Mouse (Mus musculus) forebrain, embryonic 15.5 days (tissue): ENCODE results near the gene Coq10b. TPM values are rescaled to one million over a fixed set of nuclear protein-coding genes. Genes with fewer than 3 reads are reported as not detected.
"Not testable (repeated sequence)": the region's sequence is repeated elsewhere in the genome, so short reads cannot be mapped to it uniquely, and the experiment has no call there.

Source experiments
- ATAC-seq: fragments of 200-750 bp; cut with Nextera tagmentation; replicated peaks from 2 replicates; pipeline ENCODE4 v1.8.0; 2017; ENCODE audit warnings: mild to moderate bottlenecking, moderate TSS enrichment, moderate library complexity
- H3K27ac ChIP-seq: fragments of 300-500 bp; sonication (generic); replicated peaks from 2 replicates; pipeline ENCODE4 v1.5.1; 2015; ENCODE audit warnings: mild to moderate bottlenecking, inconsistent platforms
- H3K27me3 ChIP-seq: fragments of 300-500 bp; sonication (generic); 2 replicates; pipeline ENCODE4 v1.6.1; 2015; ENCODE audit warnings: inconsistent platforms
- H3K36me3 ChIP-seq: fragments of 300-500 bp; sonication (generic); 2 replicates; pipeline ENCODE4 v1.6.1; 2015; ENCODE audit warnings: mild to moderate bottlenecking, inconsistent platforms
- H3K4me1 ChIP-seq: fragments of 300-500 bp; sonication (generic); 2 replicates; pipeline ENCODE4 v1.6.1; 2015; ENCODE audit warnings: inconsistent platforms
- H3K4me2 ChIP-seq: fragments of 300-500 bp; sonication (generic); replicated peaks from 2 replicates; pipeline ENCODE4 v1.6.1; 2015; ENCODE audit warnings: mild to moderate bottlenecking, inconsistent platforms
- H3K4me3 ChIP-seq: fragments of 300-500 bp; sonication (generic); 2 replicates; pipeline ENCODE4 v1.5.1; 2015; ENCODE audit warnings: mild to moderate bottlenecking, inconsistent platforms
- H3K9ac ChIP-seq: fragments of 300-500 bp; sonication (generic); replicated peaks from 2 replicates; pipeline ENCODE4 v1.6.1; 2015; ENCODE audit warnings: mild to moderate bottlenecking, inconsistent platforms
- H3K9me3 ChIP-seq: fragments of 300-500 bp; sonication (generic); 2 replicates; pipeline ENCODE4 v1.6.1; 2016; ENCODE audit warnings: inconsistent platforms
- WGBS: fragments of 180-500 bp; shearing (Covaris S2); methylation state at CpG from one replicate; pipeline ENCODE4 v1.1.7; 2015; ENCODE audit warnings: mixed read lengths; 5-methylcytosine and 5-hydroxymethylcytosine counted together
- polyA plus RNA-seq: library from polyadenylated mRNA; unstranded; fragments of >200 nt; fragmentation: Nextera tagmentation; extraction: Ambion mirVana; gene quantifications from 2 replicates; pipeline ENCODE4 v1.2.1, GENCODE M21; 2015

Coq10b gene
- polyA plus RNA-seq, 1 experiment from 2014 or later = 36.6 TPM

DNA sequence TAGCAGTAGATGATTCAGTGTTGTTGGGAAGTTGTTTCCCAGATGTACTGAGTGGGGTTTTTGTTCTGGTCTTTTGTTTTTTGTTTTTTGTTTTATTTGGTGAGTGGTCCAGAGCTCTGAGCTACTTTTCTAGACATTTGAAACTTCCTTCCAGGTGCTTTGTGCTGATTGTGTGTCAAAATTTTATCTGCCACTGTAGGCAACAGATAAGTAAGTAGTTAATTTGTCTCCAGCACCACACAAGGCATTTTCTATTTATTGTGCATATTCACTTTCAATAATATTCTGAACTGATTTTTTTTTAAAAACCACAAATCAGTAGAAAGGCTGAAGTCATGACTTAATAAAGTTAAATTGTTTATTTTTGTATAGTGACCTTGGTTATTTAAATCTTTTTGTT lies 19.8 kb downstream of the Coq10b start:
- not testable (repeated sequence) for H3K4me1 ChIP-seq, H3K4me3 ChIP-seq, ATAC-seq

DNA sequence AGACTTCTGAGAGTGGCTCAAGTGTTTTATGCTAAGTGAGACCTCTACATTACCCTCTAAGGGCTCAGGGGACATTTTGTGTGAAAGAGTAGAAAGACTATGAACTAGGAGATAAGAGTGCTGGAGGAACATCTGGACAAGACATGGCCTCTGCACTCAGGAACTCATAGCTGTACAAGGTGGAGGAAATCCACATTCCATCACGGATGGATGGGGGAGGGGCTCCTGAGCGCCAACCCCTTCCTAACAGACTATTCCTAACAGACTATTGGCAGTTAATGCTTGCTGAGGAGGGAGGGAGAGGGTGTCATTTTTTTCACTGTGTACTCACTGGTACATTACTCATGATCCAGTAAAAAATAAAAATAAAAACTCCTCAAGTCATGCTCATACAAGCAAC lies 22.2 kb downstream of the Coq10b start:
- 59% methylated on average over 2 of the region's 2 CpGs for WGBS
- H3K27me3 ChIP-seq = no peaks in the 10 kb centered on the region
- peaks cover 42% of the 10 kb centered on the region for H3K36me3 ChIP-seq
- no peaks in the 10 kb centered on the region for H3K9me3 ChIP-seq
- H3K4me2 ChIP-seq = no peak overlapping the region
- no peak overlapping the region for H3K27ac ChIP-seq
- no peak for ATAC-seq
- H3K9ac ChIP-seq = no peak overlapping the region
- H3K4me3 ChIP-seq = no peak overlapping the region
- H3K4me1 ChIP-seq = no peaks in the 10 kb centered on the region

More for the DNA sequence above, 19.8 kb downstream of the Coq10b start:
- not testable (repeated sequence) for H3K27ac ChIP-seq, H3K27me3 ChIP-seq, H3K4me2 ChIP-seq, H3K9me3 ChIP-seq, H3K9ac ChIP-seq
- peaks cover 40% of the 10 kb centered on the region for H3K36me3 ChIP-seq

DNA sequence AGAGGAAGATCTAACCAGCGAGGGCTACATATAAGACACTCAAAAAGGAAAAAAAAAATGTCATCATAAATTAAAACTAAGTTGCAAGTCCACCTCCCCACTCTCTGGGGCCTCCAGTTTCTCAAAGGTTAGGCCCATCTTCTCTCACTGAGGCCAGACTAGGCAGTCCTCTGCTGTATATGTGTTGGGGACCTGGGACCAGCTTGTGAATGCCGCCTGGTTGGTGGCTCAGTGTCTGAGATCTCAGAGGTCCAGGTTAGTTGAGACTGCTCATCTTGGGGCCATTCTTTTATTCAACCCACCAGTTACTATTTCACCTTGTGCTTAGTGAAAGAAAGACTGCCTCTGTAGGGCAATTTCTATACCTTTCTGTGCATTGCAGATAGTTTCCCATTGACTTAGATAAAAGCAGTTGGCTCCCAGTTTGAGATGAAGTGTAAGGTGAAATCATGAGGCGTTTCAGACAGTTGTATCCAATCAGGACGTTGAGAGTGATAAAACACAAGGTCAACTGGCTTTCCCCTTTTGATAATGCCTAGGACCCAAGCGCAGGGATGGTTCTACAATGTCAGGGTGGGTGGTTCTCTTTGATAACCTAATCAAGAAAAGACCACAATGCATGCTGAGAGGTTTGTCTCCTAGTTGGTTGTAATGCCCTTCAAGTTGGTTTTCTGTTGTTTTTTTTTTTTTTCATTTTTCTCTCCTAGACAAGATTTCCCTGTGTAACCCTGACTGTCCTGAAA lies 23.3 kb downstream of the Coq10b start:
- Histone ChIP-seq H3K4me1 (no peaks in the 10 kb centered on the region), H3K36me3 (peaks cover 51% of the 10 kb centered on the region), H3K4me2 (no peak overlapping the region), H3K27ac (no peak overlapping the region), H3K9ac (no peak overlapping the region), H3K4me3 (no peak overlapping the region), H3K27me3 (no peaks in the 10 kb centered on the region), H3K9me3 (no peaks in the 10 kb centered on the region)
- 78% methylated on average over 5 of the region's 5 CpGs for WGBS
- no peak for ATAC-seq

DNA sequence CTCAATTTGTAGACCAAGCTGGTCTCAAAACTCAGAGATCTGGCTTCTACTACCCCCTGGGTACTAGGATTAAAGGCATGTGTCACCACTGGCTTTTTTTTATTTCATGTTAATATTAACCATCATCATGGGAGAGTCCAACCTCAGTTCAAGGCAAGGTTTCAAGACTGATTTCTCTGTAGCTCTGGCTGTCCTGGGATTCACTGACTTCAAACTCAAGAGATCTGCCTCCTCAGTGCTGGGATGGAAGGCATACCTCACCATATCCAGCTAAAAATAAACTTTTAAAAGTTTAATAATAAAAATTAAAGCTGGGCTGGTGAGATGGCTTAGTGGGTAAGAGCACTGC lies 23.8 kb downstream of the Coq10b start:
- Histone ChIP-seq H3K9me3 (no peaks in the 10 kb centered on the region), H3K4me1 (no peaks in the 10 kb centered on the region), H3K36me3 (peaks cover 53% of the 10 kb centered on the region), H3K27ac (no peak overlapping the region), H3K4me2 (no peak overlapping the region), H3K9ac (no peak overlapping the region), H3K27me3 (no peaks in the 10 kb centered on the region), H3K4me3 (no peak overlapping the region)
- ATAC-seq = no peak

DNA sequence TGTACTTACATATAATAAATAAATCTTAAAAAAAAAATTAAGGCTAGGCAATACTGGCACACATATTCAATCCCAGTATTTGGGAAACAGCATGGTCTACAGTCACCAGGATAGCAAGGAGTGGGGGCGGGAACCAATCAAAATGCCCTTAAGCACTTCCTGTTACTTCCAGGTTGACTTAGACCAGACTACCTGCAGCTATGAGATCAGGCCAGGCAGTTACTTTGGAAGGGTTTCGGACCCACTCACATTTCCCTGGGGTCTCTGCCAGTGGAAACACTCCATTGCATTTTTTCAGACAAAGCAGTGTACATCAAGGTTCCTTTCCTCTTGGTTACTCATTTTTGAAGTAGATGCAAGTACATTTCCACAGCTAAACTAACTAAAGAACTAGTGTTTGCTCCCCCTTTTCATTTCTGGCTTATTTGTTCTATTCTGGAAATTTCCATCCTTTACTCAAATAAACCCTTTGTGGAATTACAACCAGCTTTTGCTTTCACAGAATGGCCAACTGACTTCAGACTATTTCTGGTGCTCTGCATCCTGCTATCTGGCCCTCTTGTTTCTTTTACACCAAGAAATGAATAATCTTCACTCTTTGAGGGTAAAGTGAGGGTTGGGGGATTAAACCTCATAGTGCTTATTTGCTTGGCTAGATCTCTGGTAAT lies 24.4 kb downstream of the Coq10b start:
- Histone ChIP-seq H3K4me2 (no peak overlapping the region), H3K9ac (no peak overlapping the region), H3K36me3 (peaks cover 53% of the 10 kb centered on the region), H3K27me3 (no peaks in the 10 kb centered on the region), H3K4me1 (no peaks in the 10 kb centered on the region), H3K27ac (no peak overlapping the region), H3K4me3 (no peak overlapping the region), H3K9me3 (no peaks in the 10 kb centered on the region)
- 89% methylated on average over 2 of the region's 2 CpGs for WGBS
- ATAC-seq = no peak

DNA sequence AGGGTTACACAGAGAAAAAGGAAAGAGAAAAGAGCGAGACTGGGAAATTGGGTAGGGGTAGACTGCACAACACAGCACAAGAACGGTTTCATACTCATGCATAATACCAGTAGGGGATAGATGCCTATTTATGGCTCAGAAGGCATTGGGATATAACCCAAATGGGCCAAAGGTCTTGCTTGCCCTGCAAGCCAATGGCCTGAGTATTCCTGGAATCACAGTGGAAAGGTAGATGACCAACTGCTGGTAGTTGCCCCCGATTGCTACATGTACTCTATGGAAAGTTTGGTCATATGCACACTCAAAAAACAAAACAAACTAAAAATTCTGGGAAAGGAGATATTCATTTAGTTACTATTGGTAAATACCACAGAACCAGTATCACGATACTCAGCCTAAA lies 27.1 kb downstream of the Coq10b start:
- Histone ChIP-seq H3K9ac (no peak overlapping the region), H3K9me3 (no peaks in the 10 kb centered on the region), H3K36me3 (peaks cover 69% of the 10 kb centered on the region), H3K27ac (no peak overlapping the region), H3K4me2 (no peak overlapping the region), H3K4me3 (no peak overlapping the region), H3K4me1 (peaks cover 7% of the 10 kb centered on the region; the same call in 1 of the 2 replicates), H3K27me3 (no peaks in the 10 kb centered on the region)
- ATAC-seq = no peak
- WGBS = 94% methylated on average over 4 of the region's 4 CpGs

DNA sequence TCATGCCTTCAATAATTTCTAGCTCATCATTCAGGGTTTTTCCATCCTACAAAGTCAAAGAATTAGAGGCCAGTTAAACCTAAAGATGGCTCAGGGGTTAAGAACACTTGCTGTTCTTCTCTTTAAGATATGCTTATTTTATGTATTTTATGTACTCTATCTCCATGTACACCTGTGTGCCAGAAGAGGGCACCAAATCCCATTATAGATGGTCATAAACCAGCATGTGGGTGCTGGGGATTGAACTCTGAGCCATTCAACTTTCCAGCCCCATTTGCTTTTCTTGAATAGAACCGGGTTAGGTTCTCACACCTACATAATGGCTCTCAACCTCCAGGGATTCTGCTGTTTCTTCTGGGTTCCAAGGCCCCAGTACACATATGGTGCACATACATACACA lies 29.5 kb downstream of the Coq10b start:
- H3K27ac ChIP-seq = no peak overlapping the region
- H3K4me3 ChIP-seq = no peak overlapping the region
- no peak for ATAC-seq
- no peak overlapping the region for H3K9ac ChIP-seq
- no peaks in the 10 kb centered on the region for H3K27me3 ChIP-seq
- H3K36me3 ChIP-seq = peaks cover 68% of the 10 kb centered on the region
- H3K4me2 ChIP-seq = no peak overlapping the region
- H3K9me3 ChIP-seq = no peaks in the 10 kb centered on the region
- H3K4me1 ChIP-seq = peaks cover 25% of the 10 kb centered on the region
- whole genome bisulfite sequencing = 75% methylated on average over 1 of the region's 1 CpGs

DNA sequence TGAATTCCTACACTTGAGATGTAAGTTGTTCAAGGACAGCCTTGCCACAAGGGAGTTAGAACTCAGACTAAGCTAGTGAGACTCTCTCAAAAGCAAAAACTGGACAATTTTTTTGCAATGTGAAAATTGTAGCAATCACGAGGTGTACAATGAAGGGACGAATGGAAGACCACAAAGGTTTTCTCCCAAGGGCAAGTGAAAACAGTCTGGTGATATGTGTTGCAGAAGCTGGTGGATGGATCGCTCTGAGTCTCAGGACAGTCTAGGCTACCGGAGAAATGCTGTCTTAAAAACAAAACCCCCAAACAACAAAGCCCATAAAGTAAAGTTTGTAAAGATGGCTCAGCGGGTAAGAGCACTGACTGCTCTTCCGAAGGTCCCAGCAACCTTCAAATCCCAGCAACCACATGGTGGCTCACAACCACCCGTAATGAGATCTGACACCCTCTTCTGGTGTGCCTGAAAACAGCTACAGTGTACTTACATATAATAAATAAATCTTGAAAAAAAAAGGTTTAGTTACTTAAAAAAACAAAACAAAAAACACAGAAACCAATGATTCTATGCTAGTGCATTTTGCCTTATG lies 33.3 kb downstream of the Coq10b start:
- Histone ChIP-seq H3K4me3 (peak overlapping the region; percentile 100), H3K9me3 (no peaks in the 10 kb centered on the region), H3K4me2 (peak overlapping the region; percentile 91), H3K9ac (no peak overlapping the region), H3K36me3 (peaks cover 43% of the 10 kb centered on the region), H3K4me1 (peaks cover 42% of the 10 kb centered on the region), H3K27me3 (no peaks in the 10 kb centered on the region), H3K27ac (no peak overlapping the region)
- no peak for ATAC-seq
- WGBS = 54% methylated on average over 7 of the region's 7 CpGs

DNA sequence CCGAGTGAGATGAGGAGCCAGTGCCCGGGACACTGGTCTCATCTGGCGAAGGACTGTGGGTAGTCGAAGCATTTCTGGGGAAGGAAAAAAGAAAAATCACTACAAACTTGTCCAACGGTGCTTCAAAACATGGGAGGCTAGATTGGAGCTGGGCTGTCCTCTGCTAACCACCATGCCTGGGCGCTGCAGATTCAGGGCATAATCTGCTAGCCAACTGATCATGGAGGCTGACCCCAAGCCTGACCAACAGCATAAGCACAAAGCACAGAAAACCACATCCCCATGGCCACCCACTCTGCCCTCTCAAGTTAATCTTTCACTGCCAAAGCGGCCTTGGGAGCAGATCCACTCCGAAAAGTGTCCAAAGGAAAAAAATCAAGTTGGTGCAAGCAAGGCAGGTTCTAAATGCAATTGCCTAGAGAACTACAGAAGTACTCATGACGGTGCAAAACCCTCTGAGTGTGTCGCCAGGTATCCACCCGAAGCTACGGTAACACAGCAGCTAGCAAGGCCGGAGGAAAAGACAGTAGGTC lies 34.4 kb downstream of the Coq10b start:
- peak overlapping the region; percentile 96 for H3K27ac ChIP-seq
- H3K27me3 ChIP-seq = no peaks in the 10 kb centered on the region
- H3K9ac ChIP-seq = peak overlapping the region; percentile 99
- H3K4me3 ChIP-seq = peak overlapping the region; percentile 100
- WGBS = 1% methylated on average over 13 of the region's 13 CpGs
- no peak for ATAC-seq
- no peaks in the 10 kb centered on the region for H3K9me3 ChIP-seq
- H3K4me2 ChIP-seq = peak overlapping the region; percentile 91
- peaks cover 42% of the 10 kb centered on the region for H3K4me1 ChIP-seq
- peaks cover 40% of the 10 kb centered on the region for H3K36me3 ChIP-seq

DNA sequence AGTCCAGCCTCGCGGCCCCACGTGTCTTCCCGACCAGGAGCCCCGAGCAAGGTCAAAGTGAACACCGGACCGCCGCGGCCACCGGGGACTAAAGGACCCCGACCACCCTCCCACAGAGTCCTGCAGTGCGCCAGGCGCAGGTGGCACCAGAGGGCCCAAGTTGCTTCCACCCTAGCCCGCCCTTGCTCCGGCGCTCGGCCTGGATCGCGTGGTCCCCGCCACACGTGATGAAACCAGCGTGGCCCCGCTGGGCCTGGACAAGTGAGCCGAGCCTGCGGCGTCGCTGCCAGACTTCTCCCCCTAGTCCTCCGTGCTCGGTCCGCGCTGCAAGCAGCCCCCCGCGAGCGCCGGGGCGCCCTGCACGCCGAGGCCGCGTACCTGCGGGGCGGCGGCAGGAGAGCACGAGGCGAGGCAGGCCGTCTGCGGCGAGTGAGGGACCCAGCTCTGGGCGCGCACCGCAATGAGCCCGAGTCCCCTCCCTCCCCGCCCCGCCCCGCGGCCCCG lies 34.9 kb downstream of the Coq10b start:
- Histone ChIP-seq H3K4me2 (peak overlapping the region; percentile 91), H3K27me3 (no peaks in the 10 kb centered on the region), H3K9me3 (no peaks in the 10 kb centered on the region), H3K36me3 (peaks cover 40% of the 10 kb centered on the region), H3K4me3 (peak overlapping the region; percentile 100), H3K27ac (peak overlapping the region; percentile 96), H3K9ac (peak overlapping the region; percentile 99), H3K4me1 (peaks cover 42% of the 10 kb centered on the region)
- peak; percentile 83 for ATAC-seq
- WGBS = under 1% methylated on average over 54 of the region's 57 CpGs

DNA sequence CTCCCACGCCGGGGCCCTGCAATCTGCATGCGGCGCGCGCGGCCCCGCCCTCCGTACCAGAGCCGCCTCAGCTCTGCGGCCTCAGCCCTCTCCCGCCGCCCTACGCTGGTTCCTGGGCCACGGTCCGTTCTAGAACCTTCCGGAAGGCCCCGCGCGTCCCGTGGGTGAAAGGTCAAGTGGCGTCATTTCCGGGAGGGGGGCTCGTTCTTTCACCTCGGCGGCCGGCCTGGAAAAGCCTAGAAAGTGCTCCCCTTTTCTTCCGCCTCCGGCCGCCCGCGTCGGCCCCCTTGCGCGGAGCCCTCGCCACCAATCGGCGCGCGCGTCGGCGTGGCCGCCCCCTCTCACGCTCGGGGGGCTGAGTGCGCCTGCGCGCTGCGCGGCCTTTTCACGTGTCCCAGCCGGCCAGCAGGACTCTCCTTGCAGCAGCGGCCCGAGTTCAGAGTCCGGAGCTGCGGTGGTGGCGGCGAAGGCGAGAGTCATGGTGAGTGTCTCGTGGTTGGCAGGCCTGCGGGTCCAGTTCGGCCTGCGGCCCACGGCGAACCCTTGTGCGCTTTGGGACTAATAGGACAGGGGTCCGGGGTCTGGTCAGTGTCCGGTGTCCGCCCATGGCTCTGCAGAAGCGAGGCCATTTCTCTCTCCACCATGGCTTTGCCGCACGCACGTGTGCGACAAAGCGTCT lies 35.5 kb downstream of the Coq10b start, which contains the start of the genes Hspe1 and Hspd1:
TSS of gene Hspe1 (plus strand) at position 201 of the 679 bp plus-strand sequence.
TSS of gene Hspd1 (minus strand) at position 312 of the 679 bp plus-strand sequence.
- Histone ChIP-seq H3K4me3 (peak within 1 kb of the TSS; percentile 100), H3K27ac (peak within 1 kb of the TSS; percentile 96), H3K9me3 (no peaks in the 10 kb centered on the region), H3K27me3 (no peaks in the 10 kb centered on the region), H3K4me1 (peaks cover 42% of the 10 kb centered on the region), H3K4me2 (peak within 1 kb of the TSS; percentile 91), H3K36me3 (peaks cover 39% of the 10 kb centered on the region), H3K9ac (peak within 1 kb of the TSS; percentile 99)
- ATAC-seq = peak; percentile 96
- WGBS = 1% methylated on average over 73 of the region's 76 CpGs
